Mouse (Mus musculus) heart, adult 2 months (tissue): ENCODE measurements around the gene Polr3gl. TPM values are rescaled to one million over a fixed set of nuclear protein-coding genes. Genes with fewer than 3 reads are reported as not detected.

Source experiments
- DNase-seq, 2 experiments: peaks; one replicate each; pipeline ENCODE4 v3.0.0; 2021
- H3K27ac ChIP-seq: fragments of 200-600 bp; 2 replicates; pipeline ENCODE4 v1.8.1; 2022
- H3K27me3 ChIP-seq: fragments of 200-500 bp; 2 replicates; pipeline ENCODE4 v1.6.1; 2012; ENCODE audit warnings: mild to moderate bottlenecking, low read length, inconsistent platforms, mixed read lengths; ENCODE audit not compliant: control insufficient read depth, insufficient read depth
- H3K36me3 ChIP-seq: fragments of 200-500 bp; 2 replicates; pipeline ENCODE4 v1.6.1; 2012; ENCODE audit warnings: low read length, inconsistent platforms; ENCODE audit not compliant: control insufficient read depth, insufficient read depth
- H3K4me1 ChIP-seq: fragments of 200-500 bp; 2 replicates; pipeline ENCODE4 v1.6.1; 2011; ENCODE audit warnings: low read length; ENCODE audit not compliant: control insufficient read depth, insufficient read depth
- H3K4me3 ChIP-seq: fragments of 200-600 bp; 2 replicates; pipeline ENCODE4 v1.8.1; 2022
- H3K79me2 ChIP-seq: fragments of 200-500 bp; replicated peaks from 2 replicates; pipeline ENCODE4 v1.6.1; 2012; ENCODE audit warnings: mild to moderate bottlenecking, inconsistent platforms, low read length, moderate library complexity, mixed read lengths; ENCODE audit not compliant: control insufficient read depth, insufficient read depth
- H3K9ac ChIP-seq: fragments of 200-500 bp; 2 replicates; pipeline ENCODE4 v1.6.1; 2012; ENCODE audit warnings: low read depth, mild to moderate bottlenecking, control low read depth, inconsistent platforms, low read length, mixed read lengths
- CTCF ChIP-seq: fragments of 200-600 bp; IDR thresholded peaks from 2 replicates; pipeline ENCODE4 v1.8.1; 2022; ENCODE audit warnings: antibody characterized with exemption, mild to moderate bottlenecking, moderate library complexity
- EP300 ChIP-seq: fragments of 200-500 bp; IDR thresholded peaks from 2 replicates; pipeline ENCODE4 v1.6.1; 2011; ENCODE audit warnings: low read depth, low read length, control low read depth; ENCODE audit not compliant: insufficient read depth
- POLR2A ChIP-seq: fragments of 200-500 bp; IDR thresholded peaks from 2 replicates; pipeline ENCODE4 v1.6.1; 2011; ENCODE audit warnings: mild to moderate bottlenecking, low read depth, low read length, control low read depth; ENCODE audit not compliant: insufficient read depth
- WGBS: fragments of 180-500 bp; shearing (Covaris S2); methylation state at CpG from one replicate; pipeline ENCODE4 v1.1.7; 2018; 5-methylcytosine and 5-hydroxymethylcytosine counted together
- intact Hi-C: fragments of 180-260 bp; cut with DNase I; formaldehyde crosslinking; loops from one replicate; pipeline ENCODE4 v1.15.1; 2025
- polyA plus RNA-seq: library from polyadenylated mRNA; depleted of rRNA; stranded (reverse); fragments of >200 nt; gene quantifications from 2 replicates; pipeline ENCODE4 v1.2.3, GENCODE M21; 2012
- total RNA-seq, 2 experiments: library from RNA; stranded (reverse); gene quantifications; 2 replicates each; pipeline ENCODE4 v1.2.3; 2021

Polr3gl gene
- total and polyA plus RNA-seq, 3 experiments: 20.1 to 35.0 (median 24.3) TPM

GRCm38 (mm10) chr3:96603311-96603710, 9.3 kb upstream of the Polr3gl start:
- intact Hi-C loops: no loop called here
- Histone ChIP-seq H3K36me3 (peaks cover 19% of the 10 kb centered on the region), H3K79me2 (peaks cover 4% of the 10 kb centered on the region), H3K27me3 (no peaks in the 10 kb centered on the region), H3K27ac (peak overlapping the region; percentile 94), H3K9ac (no peak overlapping the region), H3K4me3 (peak overlapping the region; percentile 3; the same call in 1 of the 2 replicates), H3K4me1 (peaks cover 13% of the 10 kb centered on the region)
- DNase-seq: peak in 1 of 2 experiments; percentile 23
- TF ChIP-seq POLR2A (no peak), EP300 (no peak), CTCF (no peak)
- 34% methylated on average over 5 of the region's 5 CpGs for WGBS

DNA sequence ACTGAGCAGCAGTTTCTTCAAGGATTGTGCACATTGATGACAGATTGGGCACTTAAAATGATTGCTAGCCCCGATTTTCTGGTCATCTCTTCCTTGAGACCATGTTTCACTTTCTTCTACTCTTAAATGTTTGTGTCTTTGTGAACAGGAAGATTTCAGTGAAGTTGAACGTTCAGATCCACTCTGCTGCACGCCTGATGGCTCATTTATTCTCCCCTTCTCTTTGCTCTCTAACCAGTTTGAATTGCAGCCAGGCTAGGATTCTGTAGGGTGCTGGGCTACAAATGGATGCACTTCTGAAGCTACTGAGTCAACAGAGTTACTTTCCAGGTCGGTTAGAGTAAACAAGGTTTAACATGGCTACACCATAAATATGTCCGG, 8.7 kb upstream of the Polr3gl start:
- Histone ChIP-seq H3K4me3 (peak overlapping the region; percentile 91), H3K27me3 (no peaks in the 10 kb centered on the region), H3K79me2 (peaks cover 4% of the 10 kb centered on the region), H3K27ac (peak overlapping the region; percentile 94), H3K36me3 (peaks cover 19% of the 10 kb centered on the region), H3K9ac (peak overlapping the region; percentile 45), H3K4me1 (peaks cover 13% of the 10 kb centered on the region)
- intact Hi-C loops: no loop called here
- TF ChIP-seq POLR2A (no peak), CTCF (no peak), EP300 (no peak)
- no peak for DNase-seq
- WGBS: 15% methylated on average over 5 of the region's 5 CpGs

GRCm38 (mm10) chr3:96601941-96602703, 8.1 kb upstream of the Polr3gl start:
- Histone ChIP-seq H3K27me3 (no peaks in the 10 kb centered on the region), H3K4me3 (peak overlapping the region; percentile 91), H3K79me2 (peaks cover 4% of the 10 kb centered on the region), H3K36me3 (peaks cover 19% of the 10 kb centered on the region), H3K4me1 (peaks cover 13% of the 10 kb centered on the region), H3K27ac (peak overlapping the region; percentile 94), H3K9ac (peak overlapping the region; percentile 54)
- no peak for TF ChIP-seq EP300
- 0 out of 2 replicates have a peak, but pooled peaks have one; percentile 17 for TF ChIP-seq POLR2A
- WGBS: 14% methylated on average over 10 of the region's 10 CpGs
- DNase-seq: peak; percentile 57 to 61
- intact Hi-C loops: no loop called here

DNA sequence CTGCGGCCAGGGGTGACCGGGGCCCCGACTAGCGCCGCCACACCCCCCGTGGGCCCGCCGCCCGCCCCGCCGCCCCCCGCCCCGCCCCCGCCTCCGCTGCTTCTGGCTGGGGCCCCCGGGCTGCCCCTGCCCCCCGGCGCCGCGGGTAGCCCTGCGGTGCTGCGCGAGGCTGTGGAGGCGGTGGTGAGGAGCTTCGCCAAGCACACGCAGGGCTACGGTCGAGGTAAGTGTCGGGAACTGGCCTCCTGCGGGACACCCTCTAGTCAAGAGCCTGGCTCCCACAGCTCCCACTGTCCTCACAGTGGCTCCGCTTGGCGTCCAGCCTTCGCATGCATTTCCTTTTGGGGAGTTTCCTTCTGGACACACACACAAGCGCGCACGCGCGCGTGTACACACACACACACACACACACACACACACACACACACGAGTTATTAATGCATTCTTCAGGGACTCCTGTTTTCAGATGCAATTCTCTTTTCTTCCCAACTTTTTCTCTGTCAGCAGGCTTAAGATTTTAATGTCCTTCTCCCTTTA, 7.3 kb upstream of the Polr3gl start:
- Histone ChIP-seq H3K79me2 (peaks cover 4% of the 10 kb centered on the region), H3K4me3 (peak overlapping the region; percentile 91), H3K27ac (peak overlapping the region; percentile 94), H3K27me3 (no peaks in the 10 kb centered on the region), H3K4me1 (peaks cover 14% of the 10 kb centered on the region), H3K36me3 (peaks cover 19% of the 10 kb centered on the region), H3K9ac (peak overlapping the region; percentile 87)
- intact Hi-C loops: no loop called here
- peak; percentile 86 to 89 for DNase-seq
- TF ChIP-seq EP300 (peak; percentile 62; the same call in 1 of the 2 replicates), CTCF (no peak), POLR2A (peak; percentile 73)
- 1% methylated on average over 23 of the region's 40 CpGs for WGBS

DNA sequence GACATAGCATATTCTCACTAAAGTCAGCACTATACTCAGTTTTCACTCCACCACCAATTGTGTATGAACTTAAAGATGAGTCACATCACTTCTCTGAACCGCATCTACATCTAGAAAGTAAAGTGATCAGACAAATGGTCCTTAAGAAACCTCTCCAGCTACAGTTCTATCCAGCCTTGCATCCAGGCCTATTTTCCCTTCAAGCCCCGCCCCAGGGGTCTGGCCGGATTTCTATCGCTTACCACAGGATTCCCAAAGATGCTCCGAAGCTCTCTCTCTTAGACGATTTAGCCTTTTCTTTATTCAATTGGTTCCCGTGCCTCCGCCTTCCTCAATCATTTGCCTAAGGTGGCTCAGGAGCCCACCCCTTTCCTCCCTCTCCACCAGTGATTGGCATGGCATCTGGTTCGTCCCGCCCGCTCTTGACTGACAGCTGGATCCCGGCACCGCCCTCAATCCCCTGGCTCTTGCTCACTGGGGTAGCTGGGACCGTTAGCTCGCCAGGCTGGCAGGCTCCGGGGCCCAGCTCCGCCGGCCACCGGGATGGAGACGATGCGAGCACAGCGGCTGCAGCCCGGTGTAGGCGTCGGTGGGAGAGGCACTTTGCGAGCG, 6.8 kb upstream of the Polr3gl start, which contains the start of gene Lix1l:
Gene Lix1l, plus strand, starts transcription at position 511 of the 612 bp plus-strand sequence.
- Histone ChIP-seq H3K4me3 (peak within 1 kb of the TSS; percentile 91), H3K9ac (peak within 1 kb of the TSS; percentile 87), H3K4me1 (peaks cover 16% of the 10 kb centered on the region), H3K27me3 (no peaks in the 10 kb centered on the region), H3K27ac (peak within 1 kb of the TSS; percentile 94), H3K36me3 (peaks cover 19% of the 10 kb centered on the region), H3K79me2 (peaks cover 4% of the 10 kb centered on the region)
- intact Hi-C loops: no loop called here
- TF ChIP-seq CTCF: no peak
- TF ChIP-seq EP300: peak; percentile 74
- peak; percentile 74 for TF ChIP-seq POLR2A
- DNase-seq: peak; percentile 94 to 96
- under 1% methylated on average over 24 of the region's 27 CpGs for WGBS
